Mouse (Mus musculus): ENCODE measurements around the gene Depdc7. TPM values are rescaled to one million over a fixed set of nuclear protein-coding genes. Genes with fewer than 3 reads are reported as not detected.

Gene Depdc7
- 21.2 and 25.3 TPM in 2 replicates for polyA plus RNA-seq (2012; rRNA removed)

- no peak for DNase-seq (ENCODE audit: low read depth)
These were observed at the start of gene Depdc7 for GRCm38 (mm10) chr2:104742741-104743064. TSS of gene Depdc7 (minus strand) at chr2:104742878.

GRCm38 (mm10) chr2:104774763-104775162 lies 32.1 kb upstream of the Depdc7 start:
- no peak for DNase-seq (ENCODE audit: low read depth)

- no peak for DNase-seq (ENCODE audit: low read depth)
These were observed 26.0 kb upstream of the Depdc7 start for GRCm38 (mm10) chr2:104768697-104769096.

DNA sequence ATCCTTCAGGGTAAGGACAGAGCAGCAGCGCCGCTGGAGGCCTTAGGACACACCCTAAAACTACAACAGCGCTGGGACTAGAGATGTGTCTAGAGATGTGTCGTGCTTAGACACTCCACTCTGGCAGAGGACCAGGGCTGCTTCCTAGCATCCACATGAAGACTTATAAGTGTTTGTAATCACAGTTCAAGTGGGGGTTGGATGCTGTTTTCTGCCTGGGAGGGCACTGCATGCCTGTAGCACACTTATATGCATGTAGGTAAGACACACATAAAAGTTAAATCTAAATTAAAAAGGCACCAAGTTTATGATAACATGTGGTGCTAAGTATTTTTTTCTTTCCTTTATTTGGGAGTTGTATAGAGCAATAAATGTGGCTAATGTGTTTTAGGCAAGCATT lies 21.3 kb upstream of the Depdc7 start:
- DNase-seq (ENCODE audit: low read depth): no peak

GRCm38 (mm10) chr2:104763134-104763703 lies 20.5 kb upstream of the Depdc7 start:
- no peak for DNase-seq (ENCODE audit: low read depth)

- DNase-seq (ENCODE audit: low read depth): no peak
These were observed 7.9 kb upstream of the Depdc7 start for GRCm38 (mm10) chr2:104750611-104751010.

DNA sequence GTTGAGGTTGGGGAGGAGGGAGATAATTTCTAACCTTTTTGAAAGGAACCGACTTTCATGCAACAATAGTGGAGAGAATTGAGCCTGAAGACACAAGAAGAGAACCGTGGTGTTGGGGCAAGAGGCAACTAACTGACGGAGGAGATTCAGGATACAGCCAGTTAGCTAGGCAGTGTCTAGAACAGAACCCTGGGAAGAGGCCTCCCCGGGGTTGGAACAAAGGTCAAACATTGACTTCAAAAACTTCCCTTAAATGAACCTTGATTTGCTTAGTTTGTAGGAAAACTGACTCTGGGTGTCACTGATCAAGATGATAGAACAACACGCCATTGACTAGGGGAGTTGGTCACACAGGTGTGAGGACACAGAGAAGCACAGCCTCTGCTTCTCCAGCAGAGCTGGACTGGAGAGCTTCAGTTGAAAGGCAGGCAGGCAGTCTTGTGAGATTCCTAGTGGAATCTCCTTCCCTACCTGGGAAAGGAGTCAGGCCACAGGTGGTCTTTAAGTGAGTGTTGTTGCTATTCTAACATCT lies 6.0 kb upstream of the Depdc7 start:
- no peak for DNase-seq (ENCODE audit: low read depth)

DNA sequence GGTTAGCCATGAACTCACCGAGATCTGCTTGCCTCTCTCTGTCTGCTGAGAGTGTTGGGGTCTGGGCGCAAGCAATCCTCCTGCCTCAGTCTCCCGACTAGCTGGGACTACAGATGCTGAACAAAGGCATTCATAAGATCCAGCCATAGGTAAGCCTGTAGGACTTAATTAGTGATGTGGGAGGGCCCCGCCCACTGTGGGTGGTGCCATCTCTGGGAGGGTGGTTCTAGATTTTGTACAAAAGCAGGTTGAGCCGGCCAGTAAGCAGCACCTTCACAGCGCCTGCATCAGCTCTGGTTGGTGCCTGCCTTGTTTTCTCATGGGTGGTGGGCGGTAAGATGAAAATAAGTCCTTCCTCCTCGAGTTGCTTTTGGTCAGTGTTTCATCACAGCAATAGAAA lies 3.6 kb upstream of the Depdc7 start:
- DNase-seq (ENCODE audit: low read depth): no peak

DNA sequence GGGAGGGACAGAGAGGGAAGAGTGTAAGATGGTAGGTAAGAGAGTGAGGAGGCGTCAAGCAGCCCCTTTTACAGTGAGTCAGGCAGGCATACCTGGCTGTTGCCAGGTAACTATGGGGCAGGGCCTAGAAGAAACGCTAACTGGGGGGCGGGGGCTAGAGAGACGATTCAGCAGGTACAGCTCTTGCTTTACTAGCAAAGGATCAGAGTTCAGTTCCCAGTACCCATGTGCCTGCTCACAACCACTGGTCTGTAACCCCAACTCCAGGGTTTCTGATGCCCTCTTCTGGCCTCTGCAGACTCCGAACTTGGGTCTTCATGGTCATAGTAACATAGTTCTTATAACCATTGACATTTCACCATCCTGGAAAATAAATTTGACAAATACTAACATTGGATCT lies 1.3 kb upstream of the Depdc7 start:
- DNase-seq (ENCODE audit: low read depth): no peak

- no peak for DNase-seq (ENCODE audit: low read depth)
These were observed 482 bp upstream of the Depdc7 start for GRCm38 (mm10) chr2:104743160-104743559.

- no peak for DNase-seq (ENCODE audit: low read depth)
These were observed 560 bp downstream of the Depdc7 start for GRCm38 (mm10) chr2:104741896-104742740.

DNA sequence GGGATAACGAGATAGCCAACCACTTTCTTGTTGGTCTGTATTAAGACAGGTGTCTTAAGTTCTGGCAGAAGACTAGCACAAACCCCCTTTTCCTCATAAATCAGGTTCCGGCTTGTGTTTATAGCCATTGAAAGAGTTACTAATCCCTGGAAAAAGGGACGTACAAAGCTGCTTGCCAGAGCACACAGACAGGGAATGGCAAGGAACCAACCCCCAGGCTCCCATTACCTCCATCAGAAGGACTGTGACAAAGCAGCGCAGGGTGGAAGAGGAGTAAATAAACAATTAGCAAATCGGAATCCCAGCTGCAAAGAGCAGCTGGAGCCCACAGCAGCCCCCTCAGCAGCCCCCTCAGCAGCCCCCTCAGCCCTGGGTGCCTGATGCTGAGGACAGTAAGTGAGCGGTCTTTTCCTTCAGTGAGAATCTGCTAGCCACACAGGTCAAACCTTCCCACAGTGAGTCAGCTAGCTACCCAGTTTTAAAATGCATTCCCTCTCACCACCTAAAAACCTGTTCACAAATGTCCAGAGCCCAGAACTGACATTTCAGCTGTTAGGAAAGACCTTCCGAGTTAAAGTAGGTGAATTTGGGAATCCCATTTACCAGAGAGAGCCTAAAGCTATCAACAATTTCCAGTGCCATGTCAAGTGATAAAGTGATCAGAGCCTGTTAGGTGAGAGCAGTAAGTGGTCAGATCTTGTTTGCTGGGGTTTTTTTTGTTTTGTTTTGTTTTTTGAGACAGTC lies 1.5 kb downstream of the Depdc7 start:
- no peak for DNase-seq (ENCODE audit: low read depth)

GRCm38 (mm10) chr2:104740248-104740949 lies 2.3 kb downstream of the Depdc7 start:
- DNase-seq (ENCODE audit: low read depth): no peak

- no peak for DNase-seq (ENCODE audit: low read depth)
These were observed 3.0 kb downstream of the Depdc7 start for GRCm38 (mm10) chr2:104739691-104740090.

DNA sequence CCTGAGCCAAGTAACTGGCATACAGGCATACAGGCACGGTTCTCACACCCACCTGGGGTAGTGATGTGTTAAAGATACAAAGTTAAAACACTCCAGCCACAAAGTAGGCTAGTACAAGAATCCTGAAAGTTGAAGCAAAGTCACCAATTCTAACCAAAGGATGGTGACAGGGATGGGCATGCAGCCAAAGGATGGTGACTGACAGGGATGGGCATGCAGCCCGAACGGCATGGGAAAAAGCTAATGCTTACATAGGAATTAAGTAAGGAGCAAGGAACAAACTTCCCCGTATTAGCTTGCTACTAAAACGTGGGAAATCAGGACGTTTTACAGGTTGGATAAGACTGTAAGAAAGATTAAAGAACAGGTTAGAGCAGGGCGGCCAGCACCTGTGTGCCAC lies 6.4 kb downstream of the Depdc7 start:
- DNase-seq (ENCODE audit: low read depth): no peak

GRCm38 (mm10) chr2:104732562-104733256 lies 10.0 kb downstream of the Depdc7 start:
- no peak for DNase-seq (ENCODE audit: low read depth)

- DNase-seq (ENCODE audit: low read depth): peak; percentile 83
These were observed 10.6 kb downstream of the Depdc7 start for GRCm38 (mm10) chr2:104732033-104732444.

GRCm38 (mm10) chr2:104727369-104727768 lies 15.3 kb downstream of the Depdc7 start:
- DNase-seq (ENCODE audit: low read depth): no peak

- DNase-seq (ENCODE audit: low read depth): no peak
These were observed 20.7 kb downstream of the Depdc7 start for GRCm38 (mm10) chr2:104722021-104722420.

DNA sequence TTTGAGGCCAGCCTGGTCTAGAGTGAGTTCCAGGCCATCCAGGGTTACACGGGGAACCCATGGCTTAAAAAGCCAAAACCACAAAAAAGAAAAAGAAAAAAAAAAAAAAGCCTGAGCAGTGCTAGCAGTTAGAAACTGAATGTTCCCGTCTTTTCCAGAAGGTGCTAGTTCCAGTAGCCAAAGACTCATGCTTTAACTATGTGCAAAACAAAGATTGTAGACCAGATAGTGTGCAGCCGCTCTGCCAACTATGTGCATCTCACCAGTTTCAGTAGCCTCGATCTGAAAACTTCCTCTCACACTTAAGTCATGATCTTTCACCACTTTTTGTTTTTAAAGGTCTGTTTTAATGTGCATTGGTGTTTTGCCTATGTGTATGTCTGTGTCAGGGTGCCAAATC lies 24.9 kb downstream of the Depdc7 start:
- DNase-seq (ENCODE audit: low read depth): no peak

GRCm38 (mm10) chr2:104717231-104717735 lies 25.4 kb downstream of the Depdc7 start:
- DNase-seq (ENCODE audit: low read depth): no peak
